In genomic region chr5:72350081-72350758, GRCm38 (mm10) we compare ENCODE assay signal across 9 mouse cellular contexts.
DNase-seq lines count a peak whose midpoint lies in the region; ATAC-seq and TF ChIP-seq lines count a peak whose summit lies in the region.
"Had no signal": no experiment of that assay in that cellular context is flagged by ENCODE, and none has a peak within 500 bp of the region (broad histone marks: within the 10 kb centered on the region; RNA-seq: fewer than 3 reads in every experiment).

No protein-coding gene starts in this region.

- 30% methylated on average over 5 of the region's 5 CpGs for WGBS in liver, embryonic 12.5 days (ENCODE audit: insufficient replicate concordance)
- 38% methylated on average over 5 of the region's 5 CpGs for WGBS in forebrain, embryonic 10.5 days
- 36% methylated on average over 5 of the region's 5 CpGs for WGBS in hindbrain, embryonic 15.5 days
- 35% methylated on average over 5 of the region's 5 CpGs for WGBS in midbrain, embryonic 15.5 days

- no peaks in the 10 kb centered on the region for H3K9me3 ChIP-seq in liver, embryonic 12.5 days (replicated peaks)
- no peaks in the 10 kb centered on the region for H3K9me3 ChIP-seq in forebrain, embryonic 10.5 days
- no peaks in the 10 kb centered on the region for H3K9me3 ChIP-seq in hindbrain, embryonic 15.5 days
- no peaks in the 10 kb centered on the region for H3K9me3 ChIP-seq in midbrain, embryonic 15.5 days
- H3K9me3 ChIP-seq: liver, embryonic 13.5 days had no signal

- intact Hi-C loops in left cerebral cortex, adult 2 months (cut with DNase I): loop anchor here (2.0 kb wide), 2 partner anchors 361 to 409 kb away; no protein-coding TSS in a partner anchor

- no peak overlapping the region for H3K27ac ChIP-seq in liver, embryonic 12.5 days
- no peak overlapping the region for H3K27ac ChIP-seq in forebrain, embryonic 10.5 days
- H3K27ac ChIP-seq in hindbrain, embryonic 15.5 days (replicated peaks): no peak overlapping the region
- no peak overlapping the region for H3K27ac ChIP-seq in left cerebral cortex, adult 2 months
- H3K27ac ChIP-seq in midbrain, embryonic 15.5 days: no peak overlapping the region
- H3K27ac ChIP-seq: liver, embryonic 13.5 days had no signal

- TF ChIP-seq CTCF in left cerebral cortex, adult 2 months (IDR thresholded peaks at IDR 0.05): peak; percentile 74

- no peak overlapping the region for H3K4me2 ChIP-seq in liver, embryonic 12.5 days
- H3K4me2 ChIP-seq in hindbrain, embryonic 15.5 days: no peak overlapping the region
- no peak overlapping the region for H3K4me2 ChIP-seq in midbrain, embryonic 15.5 days
- H3K4me2 ChIP-seq: liver, embryonic 13.5 days had no signal

- ATAC-seq in liver, embryonic 12.5 days: no peak; the same call in 1 of the 2 replicates
- peak; percentile 96 for ATAC-seq in hindbrain, embryonic 15.5 days (ENCODE audit: low FRiP score, low read depth)
- peak; percentile 96 for ATAC-seq in midbrain, embryonic 15.5 days (replicated peaks)

- no peak overlapping the region for H3K4me3 ChIP-seq in liver, embryonic 12.5 days
- no peak overlapping the region for H3K4me3 ChIP-seq in forebrain, embryonic 10.5 days
- no peak overlapping the region for H3K4me3 ChIP-seq in hindbrain, embryonic 15.5 days
- no peak overlapping the region for H3K4me3 ChIP-seq in left cerebral cortex, adult 2 months
- no peak overlapping the region for H3K4me3 ChIP-seq in midbrain, embryonic 15.5 days
- H3K4me3 ChIP-seq: liver, embryonic 13.5 days had no signal

- H3K27me3 ChIP-seq in liver, embryonic 12.5 days (replicated peaks): no peaks in the 10 kb centered on the region
- H3K27me3 ChIP-seq in forebrain, embryonic 10.5 days (ENCODE audit: poor library complexity, severe bottlenecking): no peaks in the 10 kb centered on the region
- H3K27me3 ChIP-seq in hindbrain, embryonic 15.5 days: no peaks in the 10 kb centered on the region
- no peaks in the 10 kb centered on the region for H3K27me3 ChIP-seq in midbrain, embryonic 15.5 days (replicated peaks)
- H3K27me3 ChIP-seq: liver, embryonic 13.5 days had no signal

- no peak overlapping the region for H3K9ac ChIP-seq in liver, embryonic 12.5 days
- no peak overlapping the region for H3K9ac ChIP-seq in hindbrain, embryonic 15.5 days
- no peak overlapping the region for H3K9ac ChIP-seq in midbrain, embryonic 15.5 days
- H3K9ac ChIP-seq: liver, embryonic 13.5 days had no signal

- H3K4me1 ChIP-seq in liver, embryonic 12.5 days: no peaks in the 10 kb centered on the region
- H3K4me1 ChIP-seq in forebrain, embryonic 10.5 days: no peaks in the 10 kb centered on the region
- no peaks in the 10 kb centered on the region for H3K4me1 ChIP-seq in hindbrain, embryonic 15.5 days (replicated peaks)
- no peaks in the 10 kb centered on the region for H3K4me1 ChIP-seq in midbrain, embryonic 15.5 days
- H3K4me1 ChIP-seq: liver, embryonic 13.5 days had no signal

- no peaks in the 10 kb centered on the region for H3K36me3 ChIP-seq in liver, embryonic 12.5 days
- no peaks in the 10 kb centered on the region for H3K36me3 ChIP-seq in forebrain, embryonic 10.5 days (replicated peaks)
- H3K36me3 ChIP-seq in hindbrain, embryonic 15.5 days: no peaks in the 10 kb centered on the region
- H3K36me3 ChIP-seq in midbrain, embryonic 15.5 days (replicated peaks): no peaks in the 10 kb centered on the region
- H3K36me3 ChIP-seq: liver, embryonic 13.5 days had no signal

- peak; percentile 8 for DNase-seq in liver
- peak; percentile 63 for DNase-seq in brain, embryonic 18.5 days (ENCODE audit: low read depth, low spot score)
- DNase-seq in forebrain, embryonic 10.5 days (ENCODE audit: extremely low spot score, low spot score): peak; percentile 25
- peak; percentile 27 to 35 for DNase-seq in left cerebral cortex, adult 2 months (ENCODE audit: extremely low spot score in 1 of 2, low spot score in 2 of 2)
- DNase-seq in gastrocnemius, postnatal 10 days: no peak
- DNase-seq: liver, embryonic 13.5 days had no signal
